Mouse (Mus musculus) embryo, embryonic 10.5 days (tissue): ENCODE measurements at regions not wholly inside any gene's neighbourhood (a gene's known extent, or its start where the extent isn't known, plus 50 kb on each side); places are given as distances from the start of the nearest gene placed in this dataset.

Experiments used
- DNase-seq: peaks from one replicate; pipeline ENCODE4 v3.0.0-alpha.2; 2015; ENCODE audit warnings: low spot score

DNA sequence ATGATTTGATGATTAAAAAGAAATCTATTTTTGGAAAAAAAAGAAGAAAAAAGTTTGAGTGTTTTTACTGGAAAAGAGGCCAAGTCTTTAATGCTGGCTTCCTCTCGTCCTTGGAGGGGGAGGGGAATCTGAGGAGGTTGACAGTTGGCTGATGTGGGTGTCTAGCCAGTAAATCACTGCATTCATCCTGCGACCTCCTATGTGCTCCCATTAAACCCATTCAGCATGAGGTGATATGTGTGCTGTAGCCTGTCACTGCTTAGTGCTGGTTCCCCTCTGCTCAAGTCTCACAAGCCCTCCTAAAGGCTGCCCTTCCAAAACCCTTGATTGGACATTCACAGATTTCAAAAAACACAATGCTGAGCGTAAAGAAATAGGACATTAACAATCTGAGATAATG lies 68.7 kb downstream of the Atoh1 start:
- DNase-seq, result peak; percentile 21

DNA sequence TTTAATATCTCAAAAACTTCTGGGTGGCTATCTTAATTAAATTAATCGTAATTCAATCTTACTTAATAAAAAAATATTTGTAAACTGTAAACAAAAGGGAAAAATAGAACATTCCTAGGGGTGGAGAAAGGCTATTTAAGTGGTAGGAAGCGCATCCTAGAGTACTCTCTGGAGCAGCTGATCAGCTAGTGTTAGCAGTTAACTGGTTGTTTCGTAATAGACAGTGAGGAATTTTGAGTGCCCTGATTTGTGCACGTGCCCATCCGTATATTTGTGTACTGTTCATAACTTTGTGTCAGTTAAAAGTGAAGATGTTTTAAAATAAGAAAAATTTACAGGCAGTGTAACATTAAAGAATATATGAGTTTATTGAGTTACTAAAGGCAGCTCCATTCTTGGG lies 69.9 kb downstream of the Atoh1 start:
- DNase-seq, result no peak

DNA sequence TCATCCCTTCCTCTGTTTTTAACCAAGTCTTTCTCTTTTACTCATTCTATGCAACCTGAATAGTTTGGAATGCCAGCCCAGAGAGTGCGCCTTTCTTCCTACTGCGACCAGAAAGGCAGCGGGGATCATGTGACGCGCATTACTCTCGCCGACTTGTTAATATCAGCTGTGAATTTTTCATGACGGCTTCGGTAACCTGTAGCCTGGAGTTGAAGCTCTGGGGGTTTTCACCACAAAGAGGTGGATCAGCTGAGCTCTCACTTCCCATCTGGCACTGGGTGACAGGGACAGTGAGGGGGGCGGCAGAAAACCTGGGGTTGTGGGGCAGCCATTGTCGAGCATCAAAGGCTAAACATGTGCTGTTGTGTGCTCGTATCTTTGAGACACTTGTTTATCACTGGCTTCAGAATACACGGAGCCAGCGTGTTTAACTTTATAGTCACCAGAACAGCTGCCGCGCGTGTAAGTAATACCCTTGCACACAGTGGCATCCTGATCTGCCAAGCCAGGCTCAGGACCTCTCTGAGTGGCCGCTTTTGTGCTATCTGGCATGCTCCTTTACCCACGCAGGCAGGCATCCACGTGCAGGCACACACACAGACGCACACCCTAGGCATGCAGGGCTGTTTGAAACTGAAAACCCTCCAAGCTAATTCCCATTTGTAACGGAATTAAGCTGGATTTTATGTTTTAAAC lies 70.5 kb downstream of the Atoh1 start:
- peak; percentile 65 for DNase-seq

GRCm38 (mm10) chr6:64800965-64801364 lies 72.0 kb downstream of the Atoh1 start:
- no peak for DNase-seq

DNA sequence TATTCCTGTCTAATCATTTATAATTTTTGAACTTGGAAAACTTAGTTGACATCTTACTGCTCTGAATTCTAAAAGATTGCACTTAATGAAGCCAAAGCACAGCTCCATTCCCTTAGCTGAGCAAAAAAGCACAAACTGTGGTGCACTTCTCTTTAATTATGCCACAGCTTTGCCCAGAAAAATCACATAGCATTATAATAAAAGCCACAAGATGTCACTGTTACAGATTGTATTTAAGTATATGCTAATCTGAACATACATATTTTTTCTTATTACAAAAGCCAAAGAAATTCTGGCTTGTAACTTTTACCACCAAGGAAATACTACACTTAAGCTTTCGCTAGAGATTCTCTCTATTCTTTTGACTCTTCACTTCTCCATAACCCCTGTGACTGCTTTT lies 86.2 kb downstream of the Atoh1 start:
- no peak for DNase-seq

DNA sequence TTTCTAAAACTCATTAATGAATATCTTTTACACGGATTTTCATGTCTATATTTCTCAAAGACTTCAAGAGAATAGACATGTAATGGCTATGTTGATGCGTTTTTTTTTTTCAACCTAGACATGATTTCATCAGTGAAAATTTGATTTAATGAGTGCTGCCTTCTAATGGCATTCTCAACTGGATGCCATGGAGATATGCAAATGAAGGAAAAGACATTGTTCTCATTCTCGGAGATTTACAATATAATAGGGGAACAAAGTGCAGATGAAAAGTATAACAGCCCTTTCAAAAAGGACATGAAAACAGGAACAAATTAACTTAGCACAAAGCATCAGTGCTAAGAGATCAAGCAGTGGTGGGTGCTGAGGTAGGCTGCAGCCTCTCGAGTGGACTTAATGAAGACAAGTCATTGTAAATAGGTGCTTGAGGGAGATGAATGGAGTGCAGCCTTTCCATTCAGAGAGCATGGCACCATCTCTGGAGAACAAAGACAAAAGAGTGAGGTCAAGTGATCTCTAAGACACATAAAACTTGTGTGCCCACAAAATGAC lies 120.2 kb downstream of the Atoh1 start:
- peak; percentile 7 for DNase-seq

GRCm38 (mm10) chr6:64862901-64863300 lies 134.0 kb downstream of the Atoh1 start:
- DNase-seq, result no peak

DNA sequence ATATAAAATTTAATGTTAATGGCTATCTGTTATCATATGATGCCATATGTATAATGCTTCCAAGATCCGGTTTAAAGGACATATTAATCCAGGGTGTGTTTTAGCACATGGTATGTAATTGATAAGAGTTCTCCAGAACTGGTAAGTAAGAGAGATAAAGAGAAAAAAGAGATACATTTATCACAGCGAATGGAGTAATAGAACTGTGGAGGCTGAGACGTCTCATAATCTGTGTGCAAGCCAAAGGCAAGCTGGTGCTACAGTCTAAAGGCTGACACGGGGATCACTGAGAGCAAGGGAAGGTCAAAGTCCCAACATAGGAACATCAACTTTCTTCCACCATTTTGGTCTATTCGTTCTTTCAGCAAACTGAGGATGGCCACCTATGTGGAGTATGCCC lies 146.0 kb upstream of the Smarcad1 start:
- no peak for DNase-seq
